Mouse (Mus musculus): ENCODE results near the gene Creb3l4.

Creb3l4 gene

GRCm38 (mm10) chr3:90231507-90232333, 11.6 kb downstream of the Creb3l4 start, which contains the start of gene Jtb:
Jtb (plus strand) TSS chr3:90231597.
- DNase-seq (ENCODE audit: low read depth, low spot score) = peak; percentile 89

- DNase-seq (ENCODE audit: low read depth, low spot score) = no peak
These were observed 12.2 kb downstream of the Creb3l4 start for GRCm38 (mm10) chr3:90231075-90231474.

- no peak for DNase-seq (ENCODE audit: low read depth, low spot score)
These were observed 19.0 kb downstream of the Creb3l4 start for GRCm38 (mm10) chr3:90224331-90224730.

- no peak for DNase-seq (ENCODE audit: low read depth, low spot score)
These were observed 20.4 kb downstream of the Creb3l4 start for GRCm38 (mm10) chr3:90222941-90223340.

- DNase-seq (ENCODE audit: low read depth, low spot score) = no peak
These were observed 20.9 kb downstream of the Creb3l4 start for GRCm38 (mm10) chr3:90222455-90222854.

GRCm38 (mm10) chr3:90221123-90221522, 22.2 kb downstream of the Creb3l4 start:
- no peak for DNase-seq (ENCODE audit: low read depth, low spot score)

- no peak for DNase-seq (ENCODE audit: low read depth, low spot score)
These were observed 22.8 kb downstream of the Creb3l4 start for GRCm38 (mm10) chr3:90220531-90220951.

- DNase-seq (ENCODE audit: low read depth, low spot score) = peak; percentile 31
These were observed 23.2 kb downstream of the Creb3l4 start for GRCm38 (mm10) chr3:90220088-90220487.

GRCm38 (mm10) chr3:90215825-90216380, 27.4 kb downstream of the Creb3l4 start:
- DNase-seq (ENCODE audit: low read depth, low spot score) = no peak

- DNase-seq (ENCODE audit: low read depth, low spot score) = no peak
These were observed 29.2 kb downstream of the Creb3l4 start for GRCm38 (mm10) chr3:90213956-90214684.

- peak; percentile 87 for DNase-seq (ENCODE audit: low read depth, low spot score)
These were observed 29.9 kb downstream of the Creb3l4 start, which contains the start of the genes Rps27 and Rab13 for GRCm38 (mm10) chr3:90213377-90213866. Rps27 (minus strand) TSS chr3:90213651. Rab13 (plus strand) TSS chr3:90213695.

- DNase-seq (ENCODE audit: low read depth, low spot score) = no peak
These were observed 30.6 kb downstream of the Creb3l4 start for GRCm38 (mm10) chr3:90212723-90213122.

GRCm38 (mm10) chr3:90211475-90212398, 31.6 kb downstream of the Creb3l4 start:
- DNase-seq (ENCODE audit: low read depth, low spot score) = no peak

GRCm38 (mm10) chr3:90209908-90210566, 33.3 kb downstream of the Creb3l4 start:
- no peak for DNase-seq (ENCODE audit: low read depth, low spot score)

GRCm38 (mm10) chr3:90208662-90209061, 34.6 kb downstream of the Creb3l4 start:
- no peak for DNase-seq (ENCODE audit: low read depth, low spot score)

GRCm38 (mm10) chr3:90204582-90204981, 38.7 kb downstream of the Creb3l4 start:
- DNase-seq (ENCODE audit: low read depth, low spot score) = no peak

- DNase-seq (ENCODE audit: low read depth, low spot score) = no peak
These were observed 39.7 kb downstream of the Creb3l4 start for GRCm38 (mm10) chr3:90203619-90204018.

GRCm38 (mm10) chr3:90202884-90203283, 40.4 kb downstream of the Creb3l4 start:
- no peak for DNase-seq (ENCODE audit: low read depth, low spot score)

- no peak for DNase-seq (ENCODE audit: low read depth, low spot score)
These were observed 45.8 kb downstream of the Creb3l4 start for GRCm38 (mm10) chr3:90197548-90197947.

GRCm38 (mm10) chr3:90195644-90196043, 47.7 kb downstream of the Creb3l4 start:
- no peak for DNase-seq (ENCODE audit: low read depth, low spot score)

All from retina, postnatal 7 days (tissue).